Mouse (Mus musculus): ENCODE results near the gene Fbxo28.

GRCm38 (mm10) chr1:182368782-182369181 lies 27.4 kb upstream of the Fbxo28 start:
- no peak for TF ChIP-seq TCF12 (IDR thresholded peaks at IDR 0.05; ENCODE audit: insufficient read depth, poor library complexity, severe bottlenecking)
- no peak for TF ChIP-seq POLR2A (IDR thresholded peaks at IDR 0.05; ENCODE audit: insufficient read length, low read depth)
- TF ChIP-seq POLR2AphosphoS2 (IDR thresholded peaks at IDR 0.05; ENCODE audit: insufficient read length, low read depth), result no peak
- no peak for TF ChIP-seq E2F4 (IDR thresholded peaks at IDR 0.05; ENCODE audit: insufficient read depth)
- no peak for TF ChIP-seq MYOG (IDR thresholded peaks at IDR 0.05; ENCODE audit: control insufficient read depth in 1 of 3, insufficient read depth in 1 of 3, insufficient read length in 2 of 3, low read depth in 2 of 3)
- peak; percentile 52; the same call in 1 of the 2 replicates for TF ChIP-seq CEBPB (IDR thresholded peaks at IDR 0.05; ENCODE audit: insufficient read depth, poor library complexity, severe bottlenecking)
- TF ChIP-seq MYOD1 (IDR thresholded peaks at IDR 0.05; ENCODE audit: control insufficient read depth in 1 of 3, insufficient read length in 2 of 3, low read depth in 2 of 3), result no peak
- no peak for TF ChIP-seq USF1 (IDR thresholded peaks at IDR 0.05; ENCODE audit: low read depth)

All from myocyte (in vitro differentiated cells).